Mouse (Mus musculus): ENCODE measurements at regions not wholly inside any gene's neighbourhood (a gene's known extent, or its start where the extent isn't known, plus 50 kb on each side); places are given as distances from the start of the nearest gene placed in this dataset.

DNA sequence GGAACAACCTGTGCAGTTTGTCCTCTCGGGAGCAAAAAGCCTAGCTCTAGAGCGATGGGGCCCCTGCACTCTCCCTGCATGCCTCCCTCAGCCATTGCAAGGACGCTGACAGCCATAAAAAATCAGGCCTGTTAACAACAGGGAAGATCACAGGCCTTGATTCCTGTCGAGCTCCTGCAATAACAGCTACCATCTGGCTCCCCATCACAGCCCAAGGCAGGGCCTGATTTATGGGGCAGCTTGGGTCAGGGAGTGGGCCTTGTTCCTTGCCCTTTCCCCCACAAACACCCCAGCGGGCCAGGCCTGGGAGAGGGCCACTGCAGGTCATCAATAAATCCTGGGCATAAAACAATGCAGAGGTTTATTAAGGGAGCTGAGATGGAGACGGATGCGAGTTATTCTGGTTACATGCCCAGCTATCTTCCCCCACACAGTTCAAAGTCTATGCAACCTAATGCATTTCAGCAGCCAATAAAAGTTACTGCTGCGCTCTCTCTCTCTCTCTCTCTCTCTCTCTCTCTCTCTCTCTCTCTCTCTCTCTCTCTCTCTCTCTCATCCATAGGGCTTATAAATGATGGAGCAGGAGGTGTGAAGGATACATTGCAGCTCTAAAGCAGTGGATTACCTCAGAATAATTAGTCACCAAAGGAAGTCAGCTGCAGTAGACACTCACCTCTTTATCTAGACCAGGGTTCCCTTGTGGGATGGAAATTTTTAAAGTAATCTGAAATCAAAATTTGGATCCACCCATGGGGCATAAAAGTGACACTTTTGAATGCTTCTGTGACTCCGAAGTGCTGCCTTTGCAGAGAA, 136.9 kb downstream of the Hsd17b3 start:
- H3K9me3 ChIP-seq (ENCODE audit: control insufficient read depth, low read length), result no peaks in the 10 kb centered on the region
- peaks cover 33% of the 10 kb centered on the region for H3K27me3 ChIP-seq (ENCODE audit: control insufficient read depth, insufficient read depth, low read length)
- WGBS, result 54% methylated on average over 9 of the region's 9 CpGs
- no peak overlapping the region for H3K27ac ChIP-seq (ENCODE audit: low read depth, low read length)
- no peak overlapping the region for H3K4me3 ChIP-seq (ENCODE audit: low read depth, low read length)
- no peak overlapping the region for H3K4me2 ChIP-seq
- no peaks in the 10 kb centered on the region; the same call in 1 of the 2 replicates for H3K4me1 ChIP-seq (ENCODE audit: control insufficient read depth, insufficient read depth, low read length)
- no peak for DNase-seq (ENCODE audit: low spot score, missing footprints)
- no peak overlapping the region for H3K9ac ChIP-seq (ENCODE audit: low read length)
- no peak for ATAC-seq (ENCODE audit: low FRiP score)
- no peaks in the 10 kb centered on the region for H3K36me3 ChIP-seq (ENCODE audit: control insufficient read depth, insufficient read depth, low read length)

DNA sequence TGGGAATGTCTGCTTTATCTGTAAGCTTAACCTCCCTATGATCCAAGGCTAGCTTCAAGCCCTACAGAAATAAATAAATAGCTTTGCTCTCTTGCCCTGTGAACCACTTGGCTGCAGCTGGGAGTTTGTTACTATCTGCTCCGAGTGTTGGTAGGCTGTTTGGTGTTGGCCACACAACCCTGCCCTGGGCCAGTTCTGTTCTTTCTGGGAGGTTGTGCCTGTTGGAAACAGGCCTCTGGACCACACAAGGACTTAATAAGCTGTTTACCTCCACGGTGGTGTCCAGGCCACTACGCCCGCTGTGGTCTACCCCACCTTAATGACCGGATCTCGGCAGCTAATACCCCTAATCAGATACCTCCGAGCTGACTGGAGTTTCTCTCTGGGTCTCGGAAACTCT, 136.1 kb downstream of the Ercc6l2 start:
- 79% methylated on average over 8 of the region's 8 CpGs for WGBS
- H3K9me3 ChIP-seq (ENCODE audit: control insufficient read depth, low read length), result no peaks in the 10 kb centered on the region
- no peak overlapping the region for H3K4me3 ChIP-seq (ENCODE audit: low read depth, low read length)
- H3K4me1 ChIP-seq (ENCODE audit: control insufficient read depth, insufficient read depth, low read length), result no peaks in the 10 kb centered on the region; the same call in 1 of the 2 replicates
- no peaks in the 10 kb centered on the region for H3K36me3 ChIP-seq (ENCODE audit: control insufficient read depth, insufficient read depth, low read length)
- no peak overlapping the region for H3K27ac ChIP-seq (ENCODE audit: low read depth, low read length)
- no peak overlapping the region for H3K4me2 ChIP-seq
- ATAC-seq (ENCODE audit: low FRiP score) (no peak), DNase-seq (ENCODE audit: low spot score, missing footprints) (no peak)
- no peak overlapping the region for H3K9ac ChIP-seq (ENCODE audit: low read length)
- peaks cover 43% of the 10 kb centered on the region for H3K27me3 ChIP-seq (ENCODE audit: control insufficient read depth, insufficient read depth, low read length)
